Mouse (Mus musculus): Measurements from ENCODE around the gene Ston2. TPM values are rescaled to one million over a fixed set of nuclear protein-coding genes. Genes with fewer than 3 reads are reported as not detected.

Ston2 gene
- polyA plus RNA-seq, 1 experiment from 2014 or later: 12.1 TPM

Small RNA genes within 50 kb of the gene (microRNA-seq; reads per million reads assigned to microRNA genes)
- not detected for gene Gm22015

Other genes with a start within 250 kb of the Ston2 start
- gene Gtf2a1, start 197.9 kb downstream of the Ston2 start, polyA plus RNA-seq (2015; fragmentation: Nextera tagmentation; extraction: Ambion mirVana): 30.2 and 37.6 TPM in 2 replicates
- 100 and 101 TPM in 2 replicates for gene Sel1l, start 60.8 kb upstream of the Ston2 start, polyA plus RNA-seq (2015; fragmentation: Nextera tagmentation; extraction: Ambion mirVana)